Mouse (Mus musculus) embryonic facial prominence, embryonic 15.5 days (tissue): Measurements from ENCODE around the gene Mtmr6. TPM values are rescaled to one million over a fixed set of nuclear protein-coding genes. Genes with fewer than 3 reads are reported as not detected.
"Not testable (repeated sequence)": the region's sequence is repeated elsewhere in the genome, so short reads cannot be mapped to it uniquely, and the experiment has no call there.

Experiments
- ATAC-seq: fragments of 200-750 bp; cut with Nextera tagmentation; 2 replicates; pipeline ENCODE4 v1.8.0; 2017; ENCODE audit warnings: low read depth, moderate TSS enrichment; ENCODE audit not compliant: insufficient number of reproducible peaks, low FRiP score, low TSS enrichment
- H3K27ac ChIP-seq: fragments of 300-500 bp; sonication (generic); replicated peaks from 2 replicates; pipeline ENCODE4 v1.5.1; 2015; ENCODE audit warnings: mild to moderate bottlenecking, inconsistent platforms
- H3K27me3 ChIP-seq: fragments of 300-500 bp; sonication (generic); 2 replicates; pipeline ENCODE4 v1.6.1; 2015; ENCODE audit warnings: inconsistent platforms
- H3K36me3 ChIP-seq: fragments of 300-500 bp; sonication (generic); 2 replicates; pipeline ENCODE4 v1.6.1; 2015; ENCODE audit warnings: mild to moderate bottlenecking, inconsistent platforms
- H3K4me1 ChIP-seq: fragments of 300-500 bp; sonication (generic); 2 replicates; pipeline ENCODE4 v1.6.1; 2015; ENCODE audit warnings: inconsistent platforms
- H3K4me2 ChIP-seq: fragments of 300-500 bp; sonication (generic); replicated peaks from 2 replicates; pipeline ENCODE4 v1.6.1; 2015; ENCODE audit warnings: mild to moderate bottlenecking, inconsistent platforms
- H3K4me3 ChIP-seq: fragments of 300-500 bp; sonication (generic); replicated peaks from 2 replicates; pipeline ENCODE4 v1.5.1; 2015; ENCODE audit warnings: mild to moderate bottlenecking, inconsistent platforms
- H3K9ac ChIP-seq: fragments of 300-500 bp; sonication (generic); 2 replicates; pipeline ENCODE4 v1.6.1; 2015; ENCODE audit warnings: inconsistent platforms
- H3K9me3 ChIP-seq: fragments of 300-500 bp; sonication (generic); replicated peaks from 2 replicates; pipeline ENCODE4 v1.6.1; 2016; ENCODE audit warnings: inconsistent platforms
- WGBS: fragments of 180-500 bp; shearing (Covaris S2); methylation state at CpG from one replicate; pipeline ENCODE4 v1.1.7; 2015; 5-methylcytosine and 5-hydroxymethylcytosine counted together
- polyA plus RNA-seq: library from polyadenylated mRNA; unstranded; fragments of >200 nt; fragmentation: Nextera tagmentation; extraction: Ambion mirVana; gene quantifications from 2 replicates; pipeline ENCODE4 v1.2.1, GENCODE M21; 2015

The Mtmr6 gene
- polyA plus RNA-seq, 1 experiment from 2014 or later = 38.9 TPM

DNA sequence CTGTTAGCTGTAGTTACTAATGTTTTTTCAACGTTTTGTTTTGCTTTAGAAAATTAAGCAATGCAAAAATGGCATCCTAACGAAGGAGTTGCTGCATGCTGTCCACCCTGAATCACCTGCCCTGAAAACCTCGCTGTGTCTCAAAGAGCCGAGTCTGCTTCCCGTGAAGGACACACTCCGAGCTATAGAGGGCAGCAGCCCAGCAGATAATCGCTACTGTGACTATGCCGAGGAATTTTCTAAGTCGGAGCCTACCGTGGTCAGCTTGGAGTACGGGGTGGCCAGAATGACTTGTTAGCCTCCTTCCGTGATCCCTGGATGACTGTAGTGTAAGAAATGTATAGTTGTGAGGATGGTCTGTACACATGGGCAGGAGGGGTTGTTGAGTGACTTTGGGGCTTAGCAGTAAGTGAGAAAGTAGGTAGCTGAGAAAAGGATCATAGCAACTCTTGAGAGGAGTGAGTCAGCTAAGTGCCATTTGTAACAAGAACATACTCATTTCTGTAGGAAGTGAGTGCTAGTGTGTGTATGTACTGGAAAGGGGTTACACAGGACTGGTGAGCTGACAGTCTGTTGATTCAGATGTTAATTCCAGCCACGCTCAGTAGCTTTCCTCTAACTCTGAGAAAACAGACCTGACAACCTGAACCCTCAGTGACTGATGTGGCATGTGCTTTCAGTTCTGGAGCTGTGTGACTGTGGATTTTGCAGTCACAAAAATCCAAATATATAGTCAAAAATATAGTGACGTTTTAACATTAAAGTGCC, 35.4 kb downstream of the Mtmr6 start:
- Histone ChIP-seq H3K4me3 (no peak overlapping the region), H3K4me2 (no peak overlapping the region), H3K4me1 (no peaks in the 10 kb centered on the region), H3K27ac (no peak overlapping the region), H3K9ac (no peak overlapping the region), H3K36me3 (peaks cover 32% of the 10 kb centered on the region), H3K27me3 (no peaks in the 10 kb centered on the region), H3K9me3 (no peaks in the 10 kb centered on the region)
- ATAC-seq = no peak
- 69% methylated on average over 14 of the region's 14 CpGs for WGBS

DNA sequence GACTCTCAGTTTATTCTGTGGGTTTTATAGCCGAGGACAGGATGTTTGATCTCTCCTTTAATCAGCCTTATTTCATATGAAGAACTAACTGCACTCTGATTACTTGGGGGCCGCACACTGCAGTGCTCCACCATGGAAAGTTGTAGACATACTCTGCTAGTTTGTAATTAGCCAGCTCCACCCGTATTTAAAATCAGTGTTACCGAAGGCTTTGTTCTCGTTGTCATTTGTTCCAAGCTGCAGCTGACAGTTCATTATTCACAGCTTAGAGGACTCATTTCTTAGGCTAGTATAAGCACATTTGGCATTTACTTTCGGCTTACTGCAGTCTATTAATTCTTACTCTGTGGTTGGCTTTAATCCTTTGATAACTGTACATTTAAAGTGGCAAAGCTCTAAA, 36.0 kb downstream of the Mtmr6 start:
- Histone ChIP-seq H3K4me3 (no peak overlapping the region), H3K27me3 (no peaks in the 10 kb centered on the region), H3K9me3 (no peaks in the 10 kb centered on the region), H3K9ac (no peak overlapping the region), H3K36me3 (peaks cover 32% of the 10 kb centered on the region), H3K4me2 (no peak overlapping the region), H3K4me1 (no peaks in the 10 kb centered on the region), H3K27ac (no peak overlapping the region)
- WGBS = 68% methylated on average over 6 of the region's 6 CpGs
- ATAC-seq = no peak

GRCm38 (mm10) chr14:60302441-60302840, 37.4 kb downstream of the Mtmr6 start:
- Histone ChIP-seq H3K27ac (no peak overlapping the region), H3K9me3 (no peaks in the 10 kb centered on the region), H3K4me1 (no peaks in the 10 kb centered on the region), H3K36me3 (peaks cover 28% of the 10 kb centered on the region), H3K9ac (no peak overlapping the region), H3K4me3 (no peak overlapping the region), H3K4me2 (no peak overlapping the region), H3K27me3 (no peaks in the 10 kb centered on the region)
- ATAC-seq = no peak
- 80% methylated on average over 4 of the region's 4 CpGs for WGBS

GRCm38 (mm10) chr14:60304441-60305220, 39.6 kb downstream of the Mtmr6 start:
- Histone ChIP-seq H3K4me2 (no peak overlapping the region), H3K4me3 (no peak overlapping the region), H3K27me3 (no peaks in the 10 kb centered on the region), H3K9me3 (no peaks in the 10 kb centered on the region), H3K27ac (no peak overlapping the region), H3K9ac (no peak overlapping the region), H3K36me3 (peaks cover 23% of the 10 kb centered on the region), H3K4me1 (no peaks in the 10 kb centered on the region)
- 95% methylated on average over 2 of the region's 2 CpGs for WGBS
- no peak for ATAC-seq

GRCm38 (mm10) chr14:60308113-60308512, 43.1 kb downstream of the Mtmr6 start:
- no peaks in the 10 kb centered on the region for H3K9me3 ChIP-seq
- no peak overlapping the region for H3K27ac ChIP-seq

DNA sequence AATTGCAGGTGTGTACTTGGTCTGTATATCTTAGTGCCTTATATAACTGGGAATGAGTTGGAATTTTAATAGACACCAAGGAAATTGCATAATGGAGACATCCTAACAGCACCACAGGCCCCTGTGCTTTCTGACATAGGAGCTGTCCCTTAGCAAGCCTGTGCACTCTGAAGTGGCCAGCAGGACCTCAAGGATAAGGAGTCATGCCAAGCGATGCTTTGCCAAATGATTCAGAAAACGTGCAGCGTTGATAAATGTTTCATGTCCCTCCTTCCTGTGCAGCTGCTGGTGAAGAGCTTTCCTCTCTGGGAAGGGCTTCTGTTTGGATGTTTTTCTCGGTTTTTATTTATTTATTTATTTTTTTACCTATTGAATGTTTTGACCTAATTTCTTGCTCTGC, 45.7 kb downstream of the Mtmr6 start:
- Histone ChIP-seq H3K4me1 (no peaks in the 10 kb centered on the region), H3K4me3 (no peak overlapping the region), H3K36me3 (no peaks in the 10 kb centered on the region), H3K4me2 (no peak overlapping the region), H3K9ac (no peak overlapping the region), H3K9me3 (0 out of 2 replicates have a peak, but pooled peaks cover 5% of the 10 kb centered on the region), H3K27ac (no peak overlapping the region), H3K27me3 (no peaks in the 10 kb centered on the region)
- ATAC-seq = no peak
- WGBS = 68% methylated on average over 4 of the region's 4 CpGs

More at GRCm38 (mm10) chr14:60308113-60308512, 43.1 kb downstream of the Mtmr6 start:
- H3K4me2 ChIP-seq = no peak overlapping the region
- no peaks in the 10 kb centered on the region; the same call in 1 of the 2 replicates for H3K36me3 ChIP-seq
- no peaks in the 10 kb centered on the region for H3K4me1 ChIP-seq
- ATAC-seq = no peak
- no peaks in the 10 kb centered on the region for H3K27me3 ChIP-seq
- WGBS = 62% methylated on average over 6 of the region's 6 CpGs
- no peak overlapping the region for H3K4me3 ChIP-seq
- H3K9ac ChIP-seq = no peak overlapping the region

- Histone ChIP-seq H3K4me1 (no peaks in the 10 kb centered on the region), H3K27ac (no peak overlapping the region)
- ATAC-seq = no peak
Observed at GRCm38 (mm10) chr14:60319231-60319630, 54.2 kb downstream of the Mtmr6 start.

DNA sequence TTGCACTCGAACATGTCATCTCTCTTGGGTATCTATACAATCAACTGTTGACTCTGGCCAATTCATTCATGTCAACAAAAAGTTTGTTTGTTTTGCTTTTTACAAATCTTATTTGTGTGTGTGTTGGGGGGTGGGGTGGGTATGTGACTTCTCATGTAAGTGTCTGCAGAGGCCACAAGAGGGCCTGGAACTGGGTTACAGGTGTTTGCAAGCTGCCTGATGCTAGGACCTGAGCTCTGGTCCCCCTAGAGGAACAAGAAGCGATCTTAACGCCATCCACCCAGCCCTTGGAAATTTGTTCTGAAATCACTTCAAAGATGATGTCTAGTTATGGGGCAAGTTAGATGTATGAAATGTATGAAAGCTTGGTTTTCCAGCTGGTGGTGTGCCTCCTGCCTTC, 55.8 kb downstream of the Mtmr6 start:
- no peaks in the 10 kb centered on the region for H3K36me3 ChIP-seq
- H3K27ac ChIP-seq = no peak overlapping the region
- ATAC-seq = no peak
- H3K27me3 ChIP-seq = no peaks in the 10 kb centered on the region
- no peaks in the 10 kb centered on the region for H3K4me1 ChIP-seq
- H3K4me3 ChIP-seq = no peak overlapping the region
- 68% methylated on average over 3 of the region's 3 CpGs for WGBS
- no peak overlapping the region for H3K9ac ChIP-seq
- no peak overlapping the region for H3K4me2 ChIP-seq
- H3K9me3 ChIP-seq = no peaks in the 10 kb centered on the region

More at GRCm38 (mm10) chr14:60319231-60319630, 54.2 kb downstream of the Mtmr6 start:
- 93% methylated on average over 1 of the region's 1 CpGs for WGBS
- no peaks in the 10 kb centered on the region for H3K36me3 ChIP-seq
- no peaks in the 10 kb centered on the region for H3K27me3 ChIP-seq
- no peak overlapping the region for H3K9ac ChIP-seq
- H3K4me2 ChIP-seq = no peak overlapping the region
- H3K9me3 ChIP-seq = 0 out of 2 replicates have a peak, but pooled peaks cover 5% of the 10 kb centered on the region
- H3K4me3 ChIP-seq = no peak overlapping the region

DNA sequence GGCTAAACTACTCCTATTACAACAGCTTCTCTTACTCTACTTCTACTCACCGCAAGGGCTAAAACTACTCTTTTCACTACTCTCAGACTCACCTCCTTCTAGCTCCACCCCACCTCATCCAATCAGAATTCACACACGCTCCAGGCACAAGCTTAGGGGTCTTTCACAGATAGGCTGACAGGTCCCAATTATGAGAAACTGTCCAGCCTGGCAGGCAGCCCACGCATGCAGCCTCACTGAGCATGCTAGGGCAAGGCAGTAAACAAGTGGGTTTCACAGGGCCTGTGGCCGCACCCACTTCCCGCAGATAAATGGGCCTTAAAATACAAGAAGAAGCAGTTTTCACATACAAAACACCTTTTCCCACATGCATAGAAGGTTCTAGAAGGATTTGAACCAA, 75.0 kb downstream of the Mtmr6 start:
- H3K9ac ChIP-seq = not testable (repeated sequence)

GRCm38 (mm10) chr14:60340570-60340969, 75.5 kb downstream of the Mtmr6 start:
- H3K27ac ChIP-seq = no peak overlapping the region
- H3K4me3 ChIP-seq = no peak overlapping the region
- no peaks in the 10 kb centered on the region for H3K4me1 ChIP-seq
- 65% methylated on average over 4 of the region's 4 CpGs for whole genome bisulfite sequencing
- H3K9me3 ChIP-seq = no peaks in the 10 kb centered on the region
- no peaks in the 10 kb centered on the region for H3K27me3 ChIP-seq
- no peak for ATAC-seq
- H3K4me2 ChIP-seq = no peak overlapping the region
- H3K36me3 ChIP-seq = no peaks in the 10 kb centered on the region
- H3K9ac ChIP-seq = no peak overlapping the region

More for the DNA sequence above, 75.0 kb downstream of the Mtmr6 start:
- not testable (repeated sequence) for H3K9me3 ChIP-seq, H3K36me3 ChIP-seq, H3K4me1 ChIP-seq, ATAC-seq, H3K4me3 ChIP-seq, H3K4me2 ChIP-seq, H3K27ac ChIP-seq, H3K27me3 ChIP-seq
- 64% methylated on average over 5 of the region's 5 CpGs for WGBS

- H3K4me1 ChIP-seq = no peaks in the 10 kb centered on the region
- H3K27me3 ChIP-seq = no peaks in the 10 kb centered on the region
- H3K4me3 ChIP-seq = no peak overlapping the region
- no peak overlapping the region for H3K9ac ChIP-seq
- no peak overlapping the region for H3K4me2 ChIP-seq
- H3K9me3 ChIP-seq = no peaks in the 10 kb centered on the region
- no peaks in the 10 kb centered on the region for H3K36me3 ChIP-seq
- 88% methylated on average over 6 of the region's 6 CpGs for WGBS
- no peak for ATAC-seq
- H3K27ac ChIP-seq = no peak overlapping the region
Observed at GRCm38 (mm10) chr14:60345326-60345876, 80.4 kb downstream of the Mtmr6 start.
